In the genomic region with DNA sequence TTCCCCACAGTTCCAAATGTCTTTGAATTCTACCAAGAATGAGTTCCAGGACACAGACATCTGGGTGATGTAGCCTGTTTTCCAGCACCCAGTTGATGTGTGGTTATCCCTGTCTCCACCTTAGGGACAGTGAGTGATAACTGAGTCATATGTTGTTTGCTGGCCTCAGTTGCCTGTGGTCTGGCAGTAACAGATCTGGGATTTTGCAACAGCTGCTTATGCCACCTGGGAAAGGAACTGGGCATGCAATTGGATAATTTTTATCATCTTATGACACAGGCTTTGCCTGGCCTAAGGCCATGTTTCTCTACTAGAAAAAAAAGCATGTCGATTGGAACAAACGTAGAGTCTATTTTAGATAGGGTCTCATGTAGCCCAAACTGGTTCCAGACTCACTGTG, we compare ENCODE assay signal across 18 mouse cellular contexts. TPM values are rescaled to one million over a fixed set of nuclear protein-coding genes. Genes with fewer than 3 reads are reported as not detected.
A peak's percentile ranks its signal among the peaks of the same experiment; 100 is the strongest.
DNase-seq lines count a peak whose midpoint lies in the region; ATAC-seq and TF ChIP-seq lines count a peak whose summit lies in the region.
"Had no signal": no experiment of that assay in that cellular context is flagged by ENCODE, and none has a peak within 500 bp of the region (broad histone marks: within the 10 kb centered on the region; RNA-seq: fewer than 3 reads in every experiment).

No protein-coding gene starts in this region.

- no peak overlapping the region for H3K4me3 ChIP-seq in limb, embryonic 14.5 days (replicated peaks; ENCODE audit: low read length)
- no peak overlapping the region for H3K4me3 ChIP-seq in limb, embryonic 10.5 days
- H3K4me3 ChIP-seq in intestine, postnatal 0 days (ENCODE audit: low read depth, low read length): no peak overlapping the region
- H3K4me3 ChIP-seq: liver, embryonic 13.5 days; midbrain, embryonic 10.5 days; neural tube, embryonic 12.5 days had no signal

- ATAC-seq in limb, embryonic 14.5 days (ENCODE audit: low FRiP score, low read depth): no peak
- ATAC-seq in intestine, postnatal 0 days: no peak

- DNase-seq in adrenal gland, adult 8-10 months: peak; percentile 41
- DNase-seq in adrenal gland, postnatal 25 days: no peak
- peak; percentile 11 for DNase-seq in limb, embryonic 14.5 days (ENCODE audit: low spot score)
- DNase-seq in limb, embryonic 10.5 days (ENCODE audit: low spot score): no peak
- peak; percentile 28 for DNase-seq in adrenal gland, postnatal 10 days
- peak; percentile 49 for DNase-seq in heart, postnatal 25 days (ENCODE audit: low spot score)
- no peak for DNase-seq in embryo, embryonic 10 days (ENCODE audit: low spot score)
- DNase-seq: B cell, adult 2 months; liver, embryonic 13.5 days had no signal

- no peaks in the 10 kb centered on the region for H3K27me3 ChIP-seq in limb, embryonic 14.5 days (ENCODE audit: control insufficient read depth, insufficient read depth, low read length)
- no peaks in the 10 kb centered on the region for H3K27me3 ChIP-seq in limb, embryonic 10.5 days (ENCODE audit: low read depth, poor library complexity, severe bottlenecking)
- no peaks in the 10 kb centered on the region for H3K27me3 ChIP-seq in intestine, postnatal 0 days (replicated peaks; ENCODE audit: control insufficient read depth, insufficient read depth, low read length)
- H3K27me3 ChIP-seq: liver, embryonic 13.5 days; neural tube, embryonic 12.5 days had no signal

- TF ChIP-seq CTCF in intestine, postnatal 0 days (IDR thresholded peaks at IDR 0.05; ENCODE audit: low read depth): no peak

- no peak overlapping the region for H3K4me2 ChIP-seq in limb, embryonic 14.5 days (replicated peaks; ENCODE audit: low read depth, low read length, severe bottlenecking)
- no peak overlapping the region for H3K4me2 ChIP-seq in intestine, postnatal 0 days (replicated peaks; ENCODE audit: low read depth)
- H3K4me2 ChIP-seq: hindbrain, embryonic 14.5 days; liver, embryonic 13.5 days; neural tube, embryonic 12.5 days had no signal

- TF ChIP-seq POLR2A in limb, embryonic 14.5 days (IDR thresholded peaks at IDR 0.05; ENCODE audit: borderline replicate concordance, extremely low read depth, insufficient read depth, insufficient read length): no peak

- no peak overlapping the region for H3K27ac ChIP-seq in limb, embryonic 14.5 days (replicated peaks; ENCODE audit: low read depth, low read length)
- H3K27ac ChIP-seq in limb, embryonic 10.5 days: no peak overlapping the region
- no peak overlapping the region for H3K27ac ChIP-seq in intestine, postnatal 0 days (ENCODE audit: low read depth, low read length)
- H3K27ac ChIP-seq: hindbrain, embryonic 14.5 days; liver, embryonic 13.5 days; midbrain, embryonic 10.5 days; neural tube, embryonic 12.5 days had no signal

- no peaks in the 10 kb centered on the region for H3K9me3 ChIP-seq in limb, embryonic 14.5 days (ENCODE audit: control insufficient read depth, low read length)
- H3K9me3 ChIP-seq in limb, embryonic 10.5 days (replicated peaks): no peaks in the 10 kb centered on the region
- no peaks in the 10 kb centered on the region for H3K9me3 ChIP-seq in intestine, postnatal 0 days (ENCODE audit: control insufficient read depth)
- H3K9me3 ChIP-seq: liver, embryonic 13.5 days; midbrain, embryonic 10.5 days; neural tube, embryonic 12.5 days had no signal

- 61% methylated on average over 2 of the region's 2 CpGs for WGBS in limb, embryonic 14.5 days
- WGBS in limb, embryonic 10.5 days: 88% methylated on average over 2 of the region's 2 CpGs
- 92% methylated on average over 2 of the region's 2 CpGs for WGBS in intestine, postnatal 0 days

- no peak overlapping the region for H3K9ac ChIP-seq in limb, embryonic 14.5 days (ENCODE audit: low read depth, low read length, severe bottlenecking)
- H3K9ac ChIP-seq in intestine, postnatal 0 days (ENCODE audit: low read depth, low read length): no peak overlapping the region
- H3K9ac ChIP-seq: hindbrain, embryonic 14.5 days; liver, embryonic 13.5 days; neural tube, embryonic 12.5 days had no signal

- no peaks in the 10 kb centered on the region for H3K36me3 ChIP-seq in limb, embryonic 14.5 days (ENCODE audit: control insufficient read depth, insufficient read depth, low read length)
- H3K36me3 ChIP-seq in limb, embryonic 10.5 days: no peaks in the 10 kb centered on the region
- H3K36me3 ChIP-seq in intestine, postnatal 0 days (ENCODE audit: control insufficient read depth, insufficient read depth): no peaks in the 10 kb centered on the region
- H3K36me3 ChIP-seq: liver, embryonic 13.5 days; midbrain, embryonic 10.5 days; neural tube, embryonic 12.5 days had no signal

- H3K4me1 ChIP-seq in limb, embryonic 14.5 days (ENCODE audit: control insufficient read depth, insufficient read depth, low read length): no peaks in the 10 kb centered on the region
- H3K4me1 ChIP-seq in limb, embryonic 10.5 days: no peaks in the 10 kb centered on the region
- H3K4me1 ChIP-seq in intestine, postnatal 0 days (replicated peaks; ENCODE audit: control insufficient read depth, insufficient read depth, low read length): no peaks in the 10 kb centered on the region
- H3K4me1 ChIP-seq: liver, embryonic 13.5 days; midbrain, embryonic 10.5 days; neural tube, embryonic 12.5 days had no signal

- intact Hi-C loops in heart, postnatal 25 days (cut with DNase I): no loop called here

RNA-seq across cellular contexts. Expression of a gene that starts 43.9 kb away (rescaled TPM):
- not detected for total RNA-seq in adrenal gland, adult 8-10 months (2022)
- not detected in 2 replicates for total RNA-seq in adrenal gland, postnatal 25 days (2021)
- not detected in 2 replicates for polyA plus RNA-seq in limb, embryonic 14.5 days (2012; rRNA removed)
- polyA plus RNA-seq in limb, embryonic 14.5 days (2014; fragmentation: Nextera tagmentation; extraction: Ambion mirVana): 1.2 TPM in 1 of 2 replicates, not detected in the other
- polyA plus RNA-seq in limb, embryonic 10.5 days (2016; fragmentation: Nextera tagmentation; extraction: Ambion mirVana): not detected in 2 replicates
- total RNA-seq in adrenal gland, postnatal 10 days (2021): 1 to 10 TPM in 1 of 2 experiments, not detected in 1; 10.0 TPM
- total RNA-seq in heart, postnatal 25 days (2021): 100 to 1,000 TPM; 485 to 551 TPM
- polyA plus RNA-seq in intestine, postnatal 0 days (2015; fragmentation: Nextera tagmentation; extraction: Ambion mirVana): not detected in 2 replicates
- total RNA-seq: left cerebral cortex, adult 18-20 months had no signal
- polyA plus RNA-seq: brain, embryonic 14.5 days; cortical plate, adult 2 months; hindbrain, embryonic 14.5 days; kidney, embryonic 14.5 days; liver, embryonic 13.5 days; midbrain, embryonic 10.5 days; neural tube, embryonic 12.5 days; thymus, postnatal 0 days had no signal

Comparison
In these comparisons a context has a peak if more than half of its experiments do, and no peak if none do; other contexts are left out.
1. DNase-seq: peak in adrenal gland, adult 8-10 months (single experiment), limb, embryonic 14.5 days (single experiment), adrenal gland, postnatal 10 days (single experiment) and heart, postnatal 25 days (single experiment); none in adrenal gland, postnatal 25 days (single experiment), limb, embryonic 10.5 days (single experiment) and embryo, embryonic 10 days (single experiment).
2. RNA of a gene that starts 43.9 kb away (total RNA-seq): 485 to 551 TPM in heart, postnatal 25 days; 10.0 TPM in adrenal gland, postnatal 10 days, not detected in adrenal gland, adult 8-10 months and not detected in adrenal gland, postnatal 25 days; every median in the first group is over 10 times any median in the second.